Mouse (Mus musculus) right cerebral cortex, postnatal 4 days (tissue): ENCODE results near the gene Gm21973.

Experiments used
- DNase-seq: peaks from one replicate; pipeline ENCODE4 v3.0.0-alpha.2; 2022

Gene Gm21973

DNA sequence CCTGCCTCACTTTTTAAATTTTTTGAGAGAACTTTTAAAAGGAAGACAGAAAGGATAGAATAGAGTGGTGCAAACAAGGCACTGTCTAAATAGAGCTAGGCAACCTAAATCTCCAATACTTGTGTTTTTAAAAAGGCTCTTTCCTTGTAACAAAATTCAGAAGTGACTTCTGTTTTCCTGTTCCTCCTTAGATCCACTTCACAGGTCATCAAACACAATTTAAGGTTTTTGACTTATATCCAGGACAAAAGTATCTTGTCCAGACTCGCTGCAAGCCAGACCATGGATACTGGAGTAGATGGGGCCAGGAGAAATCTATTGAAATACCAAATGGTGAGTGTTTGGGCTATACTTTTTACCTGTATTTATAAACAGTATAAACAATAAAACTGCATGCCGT is at the start of gene Gm21973:
Gene Gm21973, plus strand, starts transcription at position 301 of the 400 bp plus-strand sequence.
- no peak for DNase-seq

DNA sequence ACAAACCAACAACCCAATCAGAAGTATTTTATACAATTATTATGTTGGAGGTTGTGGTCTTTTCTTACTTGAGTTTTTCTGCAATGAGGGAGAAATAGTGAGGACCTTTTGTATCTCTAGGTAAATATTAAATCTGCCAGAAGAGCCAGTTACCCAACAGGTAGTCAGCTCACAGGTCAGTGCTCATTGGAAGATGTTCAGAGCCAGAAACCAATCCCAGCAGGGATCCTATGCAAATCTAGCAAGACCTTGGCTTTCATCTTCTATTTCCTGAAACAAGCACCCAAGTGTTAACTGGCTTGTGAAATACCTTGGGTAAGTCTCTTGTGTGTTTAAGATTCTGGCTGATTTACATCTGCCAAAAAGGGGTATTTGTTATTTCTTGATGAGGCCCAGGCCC is 48.8 kb upstream of the Gm21973 start:
- no peak for DNase-seq

DNA sequence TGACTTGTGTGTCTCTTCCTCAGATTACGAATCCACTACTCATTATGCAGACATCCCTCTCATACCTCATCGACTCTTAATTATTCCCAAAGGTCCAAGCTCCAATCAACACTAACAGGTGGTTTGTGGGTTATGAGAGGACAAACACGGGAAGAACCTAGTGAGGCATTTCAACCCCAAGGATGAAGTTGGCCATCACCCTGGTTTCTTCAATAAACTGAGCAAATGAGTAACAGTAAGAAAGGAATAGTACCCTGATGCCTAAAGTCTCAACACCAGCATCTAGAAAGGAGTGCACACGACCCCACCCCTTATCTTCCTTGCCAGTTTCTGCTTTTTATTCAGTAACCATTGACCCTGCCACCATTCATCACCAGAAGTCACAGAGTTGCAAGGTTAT is 47.7 kb upstream of the Gm21973 start:
- no peak for DNase-seq

DNA sequence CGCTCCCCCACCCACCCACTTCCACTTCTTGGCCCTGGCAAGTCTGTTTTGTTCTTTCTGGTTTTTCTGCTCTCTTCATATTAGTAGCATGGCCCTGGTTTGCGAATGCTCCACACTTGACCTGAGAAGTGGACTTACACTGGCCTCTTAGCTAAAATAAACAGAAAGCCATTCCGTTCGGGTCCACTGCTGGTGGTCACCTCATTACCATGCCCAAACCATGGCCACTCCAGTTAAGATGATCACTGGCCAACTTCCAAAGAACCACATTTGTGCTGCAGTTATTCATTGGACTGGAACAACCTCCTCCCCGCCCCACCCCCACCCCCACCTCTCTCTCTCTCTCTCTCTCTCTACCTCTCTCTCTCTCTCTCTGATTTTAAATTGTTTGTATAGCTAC is 43.6 kb upstream of the Gm21973 start:
- no peak for DNase-seq

DNA sequence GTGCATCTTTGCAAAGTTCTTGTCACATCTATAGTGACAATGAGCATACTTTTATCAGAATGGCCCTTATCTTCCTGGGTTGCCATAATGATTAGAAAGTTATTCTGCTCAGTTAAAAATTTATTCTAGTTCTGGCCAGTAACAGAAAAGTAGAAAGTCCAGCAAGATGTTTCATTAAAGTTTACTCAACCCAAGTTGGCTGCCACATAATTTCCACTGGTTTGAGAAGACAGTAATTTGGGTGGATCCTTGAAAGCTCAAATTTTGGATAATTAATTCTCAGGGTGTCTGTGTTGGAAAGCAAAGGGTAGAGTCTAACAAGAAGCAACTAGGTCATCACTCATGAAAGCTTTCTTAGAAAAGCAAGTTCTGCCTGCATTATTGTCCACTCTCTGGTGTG is 41.5 kb upstream of the Gm21973 start:
- no peak for DNase-seq

DNA sequence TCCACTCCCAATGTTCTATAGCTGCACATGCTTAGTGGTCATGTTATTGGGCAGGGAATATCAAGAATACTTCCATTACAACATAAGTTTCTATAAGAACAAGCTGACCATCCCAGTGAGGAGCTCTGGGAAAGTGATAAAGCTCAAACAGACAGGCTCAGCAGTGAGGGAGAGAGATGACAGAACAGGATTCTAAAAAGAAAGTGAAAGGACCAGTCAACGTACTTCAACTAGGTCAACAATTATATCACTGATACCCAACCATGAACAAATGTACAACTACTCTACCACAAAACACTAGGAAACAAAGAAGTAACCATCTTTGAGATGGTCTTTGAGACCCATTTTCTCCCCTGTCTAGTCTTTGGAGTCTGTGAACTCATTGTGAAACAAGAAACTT is 28.6 kb upstream of the Gm21973 start:
- no peak for DNase-seq

DNA sequence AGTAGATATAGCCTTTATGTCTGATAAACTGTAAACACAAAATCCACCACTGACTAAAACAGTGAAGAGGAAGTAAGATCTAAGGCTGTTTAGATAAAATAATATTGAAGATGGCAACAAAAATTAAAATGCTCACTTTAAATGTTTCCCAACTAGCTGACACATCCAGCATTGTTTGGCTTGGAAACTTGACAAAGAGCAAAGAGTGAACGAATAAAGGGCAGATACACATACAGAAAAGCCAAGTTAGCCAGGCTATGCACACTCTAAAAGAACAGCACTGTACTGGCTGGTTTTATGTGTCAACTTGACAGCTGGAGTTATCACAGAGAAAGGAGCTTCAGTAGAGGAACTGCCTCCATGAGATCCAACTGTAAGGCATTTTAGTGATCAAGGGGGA is 27.1 kb upstream of the Gm21973 start:
- DNase-seq: no peak

DNA sequence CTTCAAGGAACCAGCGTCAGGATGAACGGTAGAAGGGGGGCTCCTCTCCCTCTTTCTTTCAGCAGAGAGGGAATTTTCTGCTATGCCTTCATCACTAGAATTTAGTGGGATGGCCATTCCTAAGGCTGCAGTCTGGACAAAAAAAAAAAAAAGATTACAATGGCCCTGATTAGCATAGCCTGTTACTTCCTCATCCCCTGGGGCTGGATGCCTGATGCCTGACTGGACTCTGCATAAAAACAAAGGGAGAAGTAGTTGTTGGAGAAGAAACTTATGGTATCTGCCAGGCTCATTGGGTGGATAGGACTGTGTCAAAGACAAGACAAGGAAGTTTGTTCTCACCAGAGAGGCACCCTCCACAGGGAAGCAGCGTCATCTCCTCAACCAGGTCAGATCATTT is 25.7 kb upstream of the Gm21973 start:
- DNase-seq: no peak

DNA sequence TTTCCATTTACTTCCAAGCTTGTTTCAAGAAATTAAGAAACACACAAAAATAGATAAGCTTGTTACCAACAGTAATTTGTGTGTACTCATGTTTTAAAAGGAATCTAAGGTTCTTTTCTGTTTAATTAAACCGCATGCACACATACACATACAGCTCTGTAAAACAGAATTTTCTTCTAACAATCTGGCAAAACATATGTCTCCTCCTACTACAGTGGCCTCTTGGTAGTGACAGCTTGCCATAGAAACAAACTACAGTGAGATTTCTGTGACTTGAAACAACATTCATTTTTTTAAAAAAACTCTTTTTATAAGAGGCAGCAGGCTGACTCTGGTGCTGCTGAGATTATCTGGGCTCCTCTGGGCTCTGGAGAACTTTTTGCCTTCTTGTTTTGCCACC is 18.7 kb upstream of the Gm21973 start:
- DNase-seq: no peak

DNA sequence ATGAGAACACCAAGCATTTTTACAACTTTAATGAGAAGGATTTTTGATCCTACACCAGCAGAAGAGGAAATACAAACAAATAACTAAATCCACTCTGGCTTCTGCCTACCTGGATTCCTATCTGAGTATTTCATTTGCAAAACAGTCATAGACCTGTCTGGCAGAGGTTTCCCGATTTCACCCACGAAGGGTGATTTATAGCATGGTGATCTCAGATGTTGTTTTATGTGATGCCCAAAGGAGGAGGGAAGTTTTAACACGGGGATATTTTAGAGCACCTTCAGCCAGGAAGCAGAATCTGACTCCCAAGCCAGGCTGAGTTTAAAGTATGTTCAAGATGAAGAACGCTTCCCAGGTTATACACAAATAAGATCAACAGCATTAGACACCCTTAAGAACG is 13.4 kb upstream of the Gm21973 start:
- no peak for DNase-seq

DNA sequence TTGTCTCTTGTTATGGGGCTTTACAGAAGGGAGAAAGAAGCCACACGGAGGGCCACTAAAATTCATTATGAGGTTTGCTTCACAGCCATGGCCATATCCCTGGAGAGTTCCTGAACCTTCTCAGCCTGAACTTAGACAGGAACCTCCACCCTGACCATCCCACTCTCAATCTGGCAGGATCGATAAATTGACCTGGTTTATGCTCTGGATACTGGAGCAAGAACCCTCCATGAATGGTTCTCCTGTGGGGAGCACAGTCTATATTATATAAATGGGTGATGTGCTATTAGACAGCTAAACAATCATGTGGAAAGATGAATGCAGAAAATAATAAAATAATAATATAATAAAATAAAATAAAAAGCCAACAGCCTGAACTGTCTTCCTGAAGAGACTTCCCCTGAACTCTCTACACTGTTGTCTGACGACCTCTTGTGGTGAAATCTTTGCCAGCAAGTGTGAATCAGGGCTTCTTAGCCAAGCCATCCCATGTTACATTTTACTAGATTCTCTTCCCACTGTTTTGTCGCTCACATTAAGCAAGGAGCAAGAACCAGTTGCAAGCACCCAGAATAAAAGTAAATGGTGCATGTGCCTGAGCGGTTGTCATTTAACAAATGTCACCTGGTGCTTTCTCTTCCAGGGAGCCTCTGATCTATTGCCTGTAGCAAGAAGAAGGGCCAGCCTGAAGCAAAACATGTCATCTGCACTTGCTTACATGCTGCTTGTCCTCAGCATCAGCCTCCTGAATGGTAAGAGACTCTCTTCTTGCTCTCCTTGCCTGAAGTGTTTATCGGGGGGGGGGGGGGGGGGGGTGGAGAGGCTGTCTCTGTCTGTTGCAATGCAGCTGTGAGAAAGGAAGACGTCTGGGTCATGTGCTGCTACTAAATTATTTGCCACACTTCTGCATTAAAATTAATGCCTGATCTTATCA is 11.4 kb upstream of the Gm21973 start:
- DNase-seq: peak; percentile 61

DNA sequence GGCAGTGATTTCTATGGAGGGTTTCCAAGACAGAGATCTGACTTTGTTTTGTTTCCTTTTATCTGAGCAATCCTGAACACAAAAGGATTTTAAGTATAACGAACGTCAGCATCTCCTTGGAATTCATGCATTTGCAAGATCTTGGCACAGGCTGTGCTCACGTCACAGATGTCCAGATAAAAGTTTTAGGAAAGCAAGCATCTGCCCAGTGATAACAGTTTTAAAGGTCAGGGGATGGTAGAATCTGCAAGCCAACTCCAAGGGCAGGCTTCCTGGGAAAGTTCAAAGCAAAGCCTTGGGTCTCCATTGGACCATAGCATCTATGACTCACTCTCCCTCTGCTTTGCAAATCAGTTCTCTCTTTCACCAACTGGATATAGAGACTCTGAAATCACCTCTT is 5.4 kb downstream of the Gm21973 start:
- DNase-seq: no peak

DNA sequence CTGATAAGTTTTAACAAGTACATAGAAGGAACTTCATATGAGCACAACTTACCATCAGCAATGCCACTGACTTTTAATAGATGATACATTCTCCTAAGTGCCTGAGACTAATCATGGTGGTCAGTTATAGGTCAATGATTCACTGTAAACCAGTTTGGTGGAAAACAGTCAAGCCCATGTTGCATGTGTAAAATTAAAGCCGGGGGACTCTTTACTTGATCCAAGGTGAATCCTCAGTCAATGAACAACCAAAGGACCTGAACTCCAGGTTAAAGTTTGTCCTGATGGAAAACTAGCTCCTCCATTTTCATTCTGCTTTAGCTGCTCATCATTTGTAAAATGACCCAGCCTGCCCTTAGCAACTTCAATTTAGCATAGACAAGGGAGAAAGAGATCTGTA is 7.4 kb downstream of the Gm21973 start:
- DNase-seq: no peak

DNA sequence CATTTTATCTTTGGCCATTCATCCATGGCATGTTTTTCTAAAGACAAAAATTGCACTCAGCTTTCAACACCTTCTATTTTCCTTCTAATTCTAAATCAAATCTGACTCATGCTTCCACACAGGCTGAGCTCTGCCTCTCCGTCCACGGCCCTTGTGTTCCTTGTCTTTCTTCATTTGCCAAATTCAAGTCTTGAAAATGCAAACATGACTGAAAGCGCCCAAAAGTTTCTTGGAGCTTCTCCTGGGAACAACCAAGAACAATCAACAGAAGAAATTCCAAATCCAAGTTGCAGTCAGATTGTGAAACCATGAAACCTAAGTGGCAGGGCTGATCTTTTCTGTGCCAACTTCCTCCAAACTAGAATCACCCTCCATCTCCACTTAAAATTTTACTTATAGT is 13.4 kb downstream of the Gm21973 start:
- DNase-seq: no peak

DNA sequence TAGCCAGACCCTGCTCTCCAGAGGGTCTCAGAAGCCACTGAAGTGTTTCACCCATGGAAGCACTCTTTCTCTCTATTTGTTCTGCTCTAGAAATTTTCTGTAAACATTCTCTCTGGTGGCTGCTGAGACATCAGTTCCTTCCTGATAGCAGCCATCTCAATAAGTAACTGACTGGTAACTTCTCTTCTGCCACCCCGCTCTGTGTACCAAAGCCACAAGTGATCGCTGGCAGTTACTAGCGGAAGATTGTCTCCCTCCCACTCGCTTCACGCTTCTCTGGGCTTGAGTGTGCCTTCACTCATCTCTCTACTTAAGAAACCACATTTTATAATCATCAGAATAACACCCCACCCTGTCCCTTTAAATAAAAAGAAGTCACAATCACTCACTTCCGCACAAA is 21.9 kb downstream of the Gm21973 start:
- no peak for DNase-seq

DNA sequence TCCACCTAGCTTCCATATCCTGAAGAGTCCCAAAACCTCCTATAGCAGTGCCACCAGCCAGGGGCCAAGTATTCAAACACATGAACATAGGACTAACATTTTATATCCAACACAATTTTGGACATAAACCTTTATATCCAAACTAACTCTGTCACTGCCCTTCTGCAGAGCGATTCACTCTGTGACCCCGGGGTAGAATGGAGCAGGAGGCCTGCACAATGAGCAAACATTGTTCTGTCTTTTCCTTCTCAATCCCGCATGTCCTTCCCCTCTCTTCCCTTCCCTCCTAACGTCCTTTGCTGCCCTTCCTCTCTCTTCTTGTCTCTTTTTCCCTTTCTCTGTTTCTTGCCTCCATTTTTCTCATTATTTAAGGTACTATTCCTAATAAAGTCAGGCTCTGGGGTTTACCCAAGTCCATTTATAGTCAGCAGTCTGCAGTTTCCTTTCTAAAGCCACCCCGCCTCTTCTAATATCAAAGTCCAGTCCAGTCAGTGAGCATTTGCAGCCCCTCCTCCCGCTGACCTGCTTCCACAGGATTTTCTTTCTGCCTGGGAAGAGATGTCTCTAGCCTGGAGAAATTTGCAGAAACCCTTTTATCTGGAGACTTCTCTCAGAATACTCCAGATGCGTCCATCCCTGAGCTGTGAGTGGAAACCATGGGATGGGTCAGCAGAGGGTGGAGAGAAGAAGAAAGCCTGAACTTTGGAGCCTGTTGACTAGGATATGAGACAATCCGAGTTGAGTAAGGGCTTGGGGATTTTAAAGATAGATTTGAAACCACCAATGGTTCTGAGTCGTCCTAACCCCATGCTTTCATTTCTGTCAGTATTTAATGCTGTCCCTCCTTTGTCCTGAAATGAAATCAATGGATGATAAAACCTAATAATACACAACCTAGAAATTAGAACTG is 33.1 kb downstream of the Gm21973 start, which contains the start of gene Agxt2:
Gene Agxt2, plus strand, starts transcription at position 494 of the 910 bp plus-strand sequence.
- DNase-seq: no peak

DNA sequence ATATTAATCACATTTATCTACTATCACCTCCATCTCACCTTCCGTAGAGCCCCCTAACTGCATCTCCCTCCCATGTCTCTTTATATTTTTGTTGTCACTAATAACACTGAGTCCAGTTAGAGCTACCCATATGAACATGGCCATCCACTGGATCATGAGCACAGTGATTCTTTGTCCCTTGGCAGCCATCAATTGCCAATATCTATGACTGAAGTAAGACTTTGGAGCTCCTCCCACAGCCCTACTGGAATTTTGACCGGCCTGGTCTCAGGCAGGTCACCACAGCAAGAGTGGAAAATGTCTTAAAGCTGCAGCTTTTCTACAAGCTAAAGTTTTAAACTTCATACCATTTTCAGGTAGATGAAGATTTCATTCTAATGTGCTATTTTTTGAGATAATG is 41.2 kb downstream of the Gm21973 start:
- no peak for DNase-seq

DNA sequence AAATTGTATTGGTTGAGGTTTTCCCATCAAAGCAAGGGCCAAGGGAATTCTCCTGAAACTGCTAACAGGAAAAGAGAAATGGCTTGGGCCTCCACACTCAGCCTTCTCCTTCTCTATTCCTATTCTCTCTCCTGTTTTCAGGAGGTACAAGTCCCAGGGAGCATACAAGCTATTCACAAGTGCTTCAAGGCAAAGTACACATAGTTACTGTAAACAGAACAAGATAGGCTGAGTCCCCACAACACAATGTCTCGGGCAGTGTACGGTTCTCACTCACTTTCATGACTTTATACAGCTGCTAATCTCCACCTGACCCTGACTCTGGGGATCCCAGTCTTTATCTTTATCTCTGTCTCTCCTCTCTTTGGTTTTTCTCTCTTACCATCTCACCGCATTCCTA is 50.2 kb downstream of the Gm21973 start:
- no peak for DNase-seq

DNA sequence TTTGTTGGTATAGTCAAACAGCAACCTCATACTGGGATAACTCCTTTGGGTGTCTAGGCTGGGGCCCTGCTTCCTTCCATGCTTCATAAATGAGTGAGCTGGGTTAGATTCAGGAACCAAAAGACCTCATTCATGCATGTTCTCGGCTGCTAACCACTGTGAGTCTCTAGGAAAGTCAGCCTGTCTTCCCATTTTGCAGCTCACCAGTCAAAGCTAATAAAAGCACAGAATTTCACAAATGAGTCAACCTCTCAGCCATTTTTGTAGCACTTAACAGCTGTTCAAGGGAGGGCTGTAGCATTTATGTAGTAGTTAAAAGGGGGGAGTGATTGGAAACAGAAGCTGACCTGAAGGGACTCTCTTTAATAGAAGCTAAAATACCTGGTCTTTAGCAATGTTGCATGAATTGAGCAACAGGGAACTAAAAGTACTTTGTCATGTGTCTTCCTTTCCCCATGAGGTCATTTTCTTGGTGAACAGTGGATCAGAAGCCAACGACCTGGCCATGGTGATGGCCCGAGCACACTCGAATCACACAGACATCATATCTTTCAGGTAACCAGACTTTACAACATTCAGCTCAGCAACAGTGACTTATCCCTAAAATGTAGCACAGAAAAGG is 53.3 kb downstream of the Gm21973 start:
- DNase-seq: no peak

DNA sequence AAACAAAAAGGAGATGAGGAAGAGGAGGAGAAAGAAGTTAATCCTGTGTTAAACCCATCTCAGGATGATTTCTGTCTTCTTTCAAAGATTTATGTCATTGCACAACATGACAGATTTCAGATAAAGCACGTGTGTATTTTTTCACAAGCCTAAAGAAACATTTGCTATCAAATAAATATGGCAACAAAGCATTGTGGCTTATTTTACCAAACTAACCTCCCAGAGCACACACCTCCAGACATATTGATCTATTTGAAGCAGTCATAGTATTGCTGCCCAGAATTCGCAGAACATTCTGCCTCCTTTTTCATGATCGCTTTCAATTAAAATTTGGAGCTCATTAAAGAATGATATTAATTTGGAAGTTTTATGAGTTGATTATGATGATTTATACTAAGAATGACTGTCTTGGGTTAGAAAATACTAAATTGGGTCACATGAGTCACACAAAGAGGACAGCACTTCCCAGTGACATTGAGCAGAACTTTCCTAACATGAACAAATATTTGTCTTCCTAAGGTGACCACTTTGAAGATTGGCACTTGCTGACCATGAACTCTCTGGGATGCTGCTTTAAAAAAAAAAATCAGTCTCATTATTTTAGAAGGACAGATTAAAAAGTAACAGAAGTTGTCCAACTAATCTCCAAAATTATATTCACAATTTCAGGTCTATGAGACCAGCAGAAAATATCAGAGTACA is 54.7 kb downstream of the Gm21973 start:
- no peak for DNase-seq

DNA sequence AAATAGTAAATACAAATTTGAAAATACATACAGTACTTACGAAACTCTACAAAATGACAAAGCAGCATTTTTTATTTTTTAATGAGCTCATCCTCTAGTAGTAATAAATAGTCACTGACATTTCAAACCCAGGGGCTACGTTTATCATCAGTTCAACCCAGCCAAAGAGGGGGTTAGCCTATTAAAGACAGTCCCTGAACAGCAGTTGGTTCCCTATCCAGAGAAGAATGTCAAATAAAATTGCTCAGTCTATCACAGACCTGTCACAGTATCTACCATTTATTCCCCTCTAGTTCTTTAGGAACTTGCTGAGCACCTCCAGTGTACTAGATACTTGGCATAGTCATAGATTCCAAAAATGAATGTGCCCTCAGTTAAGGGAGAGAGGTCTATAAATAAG is 62.1 kb downstream of the Gm21973 start:
- no peak for DNase-seq

DNA sequence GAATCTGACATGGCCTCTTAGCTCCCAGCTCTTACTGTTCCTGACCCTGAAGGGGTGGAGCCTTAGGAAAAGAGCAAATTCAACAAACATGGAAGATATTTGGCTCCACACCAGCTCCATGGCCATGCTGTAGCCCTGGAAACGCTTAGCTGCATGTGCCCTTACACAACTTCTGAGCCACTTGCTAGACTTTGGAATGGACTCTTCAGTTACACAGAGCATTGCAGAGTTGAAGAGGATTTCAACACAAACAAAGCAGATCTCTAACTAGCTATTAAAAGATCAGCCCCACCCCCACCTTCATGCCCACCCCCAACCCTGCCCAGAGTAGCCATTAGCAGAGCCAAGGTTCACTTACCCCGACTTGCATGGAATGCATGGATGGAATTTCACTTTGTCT is 74.6 kb downstream of the Gm21973 start:
- no peak for DNase-seq

DNA sequence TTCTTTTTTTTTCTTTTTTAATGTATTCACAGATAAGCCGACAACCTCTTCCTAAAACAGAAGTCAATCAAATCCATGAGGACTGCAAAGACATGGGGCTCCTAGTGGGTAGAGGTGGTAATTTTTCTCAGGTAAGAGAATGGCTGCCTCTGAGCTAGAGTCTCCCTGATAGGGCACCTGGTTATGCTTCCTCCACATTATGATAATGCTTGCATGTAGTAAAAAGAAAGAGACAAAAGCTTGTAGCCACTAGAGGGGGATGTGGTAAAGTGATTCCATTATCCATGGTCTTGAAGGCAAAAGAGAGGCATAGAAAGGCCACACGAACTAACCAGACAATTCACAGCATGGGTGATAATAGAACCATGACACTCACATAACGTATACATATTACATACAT is 75.2 kb downstream of the Gm21973 start:
- DNase-seq: no peak
